Mouse (Mus musculus) urinary bladder, postnatal 0 days (tissue): ENCODE measurements around the gene Ddx3x. TPM values are rescaled to one million over a fixed set of nuclear protein-coding genes. Genes with fewer than 3 reads are reported as not detected.

Experiments
- polyA plus RNA-seq: library from polyadenylated mRNA; unstranded; fragments of >200 nt; fragmentation: Nextera tagmentation; extraction: Ambion mirVana; gene quantifications from 2 replicates; pipeline ENCODE4 v1.2.1, GENCODE M21; 2015

The Ddx3x gene
- 62.7 and 76.2 TPM in 2 replicates for polyA plus RNA-seq

DNA sequence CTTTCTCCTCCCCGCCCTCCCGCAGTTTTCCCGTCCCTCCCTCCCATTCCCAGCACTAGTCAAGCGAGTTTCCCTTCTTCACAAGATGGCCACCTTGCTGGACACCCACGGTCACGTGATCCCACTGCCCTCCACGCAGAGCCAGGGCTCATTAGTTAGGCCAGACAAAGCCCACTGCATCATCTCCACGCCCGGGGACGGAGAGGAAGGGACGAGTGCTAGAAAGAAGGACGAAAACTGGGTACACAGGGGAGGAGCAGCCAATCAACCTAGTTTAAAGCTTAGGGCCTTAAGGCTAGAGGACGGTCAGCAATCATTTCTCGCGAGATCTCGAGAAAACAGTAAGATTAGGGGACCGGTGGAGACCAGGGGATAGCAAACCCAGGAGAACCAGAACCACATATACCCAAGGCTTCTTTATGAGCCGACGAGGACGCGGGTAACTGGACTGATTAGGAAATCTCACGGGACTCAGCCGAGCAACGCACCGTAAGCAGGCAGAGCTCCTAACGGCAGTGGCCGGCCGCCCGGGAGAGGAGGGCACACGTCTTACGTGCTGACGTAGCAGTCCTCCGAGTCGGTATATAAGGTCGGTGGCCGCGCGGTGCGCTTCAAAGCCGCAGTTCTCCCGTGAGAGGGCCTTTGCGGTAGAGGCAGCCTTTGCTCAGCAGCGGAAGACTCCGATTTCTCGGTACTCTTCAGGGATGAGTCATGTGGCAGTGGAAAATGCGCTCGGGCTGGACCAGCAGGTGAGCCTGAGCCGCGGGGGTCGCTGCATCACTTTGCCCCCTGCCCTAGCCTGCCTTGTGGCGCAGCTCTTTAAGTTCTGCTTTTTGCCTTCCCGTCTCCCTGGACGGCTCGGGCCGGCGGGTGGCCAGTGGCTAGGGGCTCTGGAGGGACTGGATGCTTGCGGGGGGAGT lies at the start of gene Ddx3x:
TSS of gene Ddx3x (plus strand) at position 562 of the 920 bp plus-strand sequence.

Other genes starting within 250 kb of the Ddx3x start
- 13.8 and 15.1 TPM in 2 replicates for gene Usp9x, start 209.5 kb upstream of the Ddx3x start, polyA plus RNA-seq
- gene Nyx, start 185.1 kb downstream of the Ddx3x start, polyA plus RNA-seq: 0.04 TPM in 1 of 2 replicates, not detected in the other